Mouse (Mus musculus) common myeloid progenitor, adult 5-6 weeks (primary cell): Measurements from ENCODE around the gene Tk2. TPM values are rescaled to one million over a fixed set of nuclear protein-coding genes. Genes with fewer than 3 reads are reported as not detected.

Experiments used
- ATAC-seq: replicated peaks from 2 replicates; pipeline ENCODE4 v1.8.0; 2016; ENCODE audit warnings: low read depth, mild to moderate bottlenecking, moderate TSS enrichment, inconsistent platforms; ENCODE audit not compliant: poor library complexity, severe bottlenecking
- total RNA-seq: library from RNA; stranded (forward); fragments of 200-1000, 187-1606 nt; gene quantifications from 2 replicates; pipeline ENCODE4 v1.2.3, GENCODE M21; 2017

Gene Tk2
- total RNA-seq, 1 experiment from 2014 or later, result 13.9 TPM

- ATAC-seq, result peak; percentile 31
Measured at GRCm38 (mm10) chr8:104230377-104230776, 18.0 kb downstream of the Tk2 start.

- ATAC-seq, result no peak
Measured at GRCm38 (mm10) chr8:104227048-104227447, 21.3 kb downstream of the Tk2 start.

- ATAC-seq, result peak; percentile 83
Measured at GRCm38 (mm10) chr8:104219806-104220205, 28.6 kb downstream of the Tk2 start.

GRCm38 (mm10) chr8:104219079-104219478 lies 29.3 kb downstream of the Tk2 start:
- ATAC-seq, result peak; percentile 88

GRCm38 (mm10) chr8:104217601-104218000 lies 30.8 kb downstream of the Tk2 start:
- no peak for ATAC-seq

GRCm38 (mm10) chr8:104205292-104205691 lies 43.1 kb downstream of the Tk2 start:
- ATAC-seq, result no peak

GRCm38 (mm10) chr8:104202320-104202719 lies 46.0 kb downstream of the Tk2 start:
- ATAC-seq, result no peak

GRCm38 (mm10) chr8:104201622-104202021 lies 46.7 kb downstream of the Tk2 start:
- ATAC-seq, result no peak

- peak; percentile 94 for ATAC-seq
Measured at GRCm38 (mm10) chr8:104199802-104200201, 48.6 kb downstream of the Tk2 start.

GRCm38 (mm10) chr8:104191496-104191895 lies 56.9 kb downstream of the Tk2 start:
- ATAC-seq, result peak; percentile 81

GRCm38 (mm10) chr8:104190777-104191468 lies 57.4 kb downstream of the Tk2 start:
- no peak for ATAC-seq

- no peak for ATAC-seq
Measured at GRCm38 (mm10) chr8:104188459-104188858, 59.9 kb downstream of the Tk2 start.

- no peak for ATAC-seq
Measured at GRCm38 (mm10) chr8:104187622-104188021, 60.7 kb downstream of the Tk2 start.

- ATAC-seq, result no peak
Measured at GRCm38 (mm10) chr8:104186827-104187226, 61.5 kb downstream of the Tk2 start.

- ATAC-seq, result no peak
Measured at GRCm38 (mm10) chr8:104184905-104185304, 63.5 kb downstream of the Tk2 start.

GRCm38 (mm10) chr8:104177054-104177453 lies 71.3 kb downstream of the Tk2 start:
- no peak for ATAC-seq

Other genes starting within 250 kb of the Tk2 start
- not detected in 2 replicates for gene Cdh5, start 146.9 kb downstream of the Tk2 start, total RNA-seq
- not detected in 2 replicates for gene Bean1, start 78.1 kb downstream of the Tk2 start, total RNA-seq
- 12.2 and 14.5 TPM in 2 replicates for gene Cklf, start 2.3 kb upstream of the Tk2 start, total RNA-seq
- gene Cmtm2a, start 44.6 kb upstream of the Tk2 start, total RNA-seq, result not detected in 2 replicates
- not detected in 2 replicates for gene Gm45711, start 61.5 kb upstream of the Tk2 start, total RNA-seq
- not detected in 2 replicates for gene Cmtm1, start 61.6 kb upstream of the Tk2 start, total RNA-seq
- not detected in 2 replicates for gene Gm11020, start 73.0 kb upstream of the Tk2 start, total RNA-seq
- not detected in 2 replicates for gene Cmtm2b, start 73.7 kb upstream of the Tk2 start, total RNA-seq
- 10.9 and 15.3 TPM in 2 replicates for gene Cmtm3, start 90.9 kb upstream of the Tk2 start, total RNA-seq
- gene Cmtm4, start 147.2 kb upstream of the Tk2 start, total RNA-seq, result 1.8 TPM in 2 replicates
- 48.1 and 57.4 TPM in 2 replicates for gene Dync1li2, start 194.5 kb upstream of the Tk2 start, total RNA-seq